Mouse (Mus musculus) gastrocnemius, postnatal 25 days (tissue): Measurements from ENCODE around the gene Epsti1. TPM values are rescaled to one million over a fixed set of nuclear protein-coding genes. Genes with fewer than 3 reads are reported as not detected.
A peak's percentile ranks its signal among the peaks of the same experiment; 100 is the strongest.

Source experiments
- DNase-seq: peaks from one replicate; pipeline ENCODE4 v3.0.0; 2022
- total RNA-seq, 2 experiments: library from RNA; stranded (reverse); gene quantifications; 1 replicate in 1 of 2; 2 replicates in 1 of 2; pipeline ENCODE4 v1.2.3; 2021

Epsti1 gene
- total RNA-seq, 2 experiments from 2014 or later = 0.24 to 0.38 TPM

DNA sequence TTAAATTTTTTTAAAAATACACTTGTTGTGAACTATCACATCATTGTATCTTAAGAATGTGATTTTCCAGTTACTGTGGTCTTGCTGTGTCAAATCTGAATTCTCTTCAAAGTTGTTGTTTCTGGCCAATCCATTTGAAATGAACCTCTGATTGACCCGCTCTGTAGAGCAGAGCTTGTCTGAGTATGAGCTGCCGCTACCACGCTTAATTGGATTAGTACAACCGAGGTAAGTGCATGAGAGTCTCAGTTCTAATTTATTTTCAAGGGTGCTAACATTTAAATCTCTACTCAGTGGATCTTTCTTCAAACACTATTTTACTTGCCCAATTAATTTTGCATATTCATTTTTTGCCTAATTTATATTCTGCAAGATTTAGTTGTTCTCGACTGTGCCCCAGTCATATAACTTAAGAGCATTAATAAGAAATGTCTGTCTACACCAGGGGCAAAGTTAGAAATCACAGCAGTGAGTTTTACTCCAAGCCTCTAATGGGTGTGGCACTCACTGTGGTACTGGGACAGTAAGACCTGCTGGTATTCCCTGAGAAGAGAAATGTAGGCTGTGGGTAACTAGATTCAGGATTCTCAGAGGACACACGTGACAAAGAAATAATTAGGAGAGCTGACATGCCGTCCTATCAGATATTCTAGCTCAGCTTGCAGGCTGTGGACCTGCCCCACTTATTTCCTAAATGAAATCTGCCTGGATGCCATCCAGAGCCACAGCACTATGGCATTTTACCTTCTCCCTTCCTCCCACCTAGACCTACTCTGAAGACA is 111.7 kb downstream of the Epsti1 start:
- no peak for DNase-seq

DNA sequence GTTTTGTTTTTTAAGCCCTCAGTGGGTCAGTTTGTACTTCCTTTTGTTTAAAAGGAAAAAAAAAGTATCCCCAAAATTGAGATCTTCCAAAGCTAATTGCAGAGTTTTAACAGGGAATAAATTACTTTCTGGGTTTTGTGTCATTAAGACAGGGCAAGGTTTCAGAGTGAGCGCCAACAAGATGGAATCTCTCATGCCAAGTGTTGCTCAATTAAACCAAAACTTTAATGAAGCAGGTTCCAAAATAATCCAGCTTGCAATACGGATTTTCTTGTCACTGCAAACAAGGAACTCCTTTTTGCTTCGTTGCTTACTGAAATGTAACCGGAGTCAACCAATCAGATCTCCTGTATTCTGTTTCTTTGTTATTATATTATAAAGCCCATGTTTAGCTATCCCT is 112.4 kb downstream of the Epsti1 start:
- DNase-seq = no peak

DNA sequence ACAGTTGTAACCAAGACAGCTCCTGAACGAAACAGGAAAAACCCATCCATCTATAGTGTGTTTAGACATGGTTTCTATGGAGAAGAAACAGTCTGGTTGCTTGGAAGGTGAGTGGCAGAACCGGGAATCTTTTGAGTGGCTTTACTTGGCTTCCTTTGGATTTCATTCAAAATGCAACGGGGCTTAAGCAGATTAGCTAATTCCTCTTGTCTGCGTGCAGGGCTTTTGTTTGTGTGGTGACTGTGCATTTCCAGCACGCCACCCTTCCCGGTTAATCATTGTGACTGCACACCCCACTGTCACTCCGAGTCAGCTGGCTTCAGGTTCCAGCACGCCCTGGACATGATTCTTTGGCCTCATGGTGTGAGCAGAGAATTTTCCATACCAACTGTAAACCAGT is 115.9 kb downstream of the Epsti1 start:
- no peak for DNase-seq

DNA sequence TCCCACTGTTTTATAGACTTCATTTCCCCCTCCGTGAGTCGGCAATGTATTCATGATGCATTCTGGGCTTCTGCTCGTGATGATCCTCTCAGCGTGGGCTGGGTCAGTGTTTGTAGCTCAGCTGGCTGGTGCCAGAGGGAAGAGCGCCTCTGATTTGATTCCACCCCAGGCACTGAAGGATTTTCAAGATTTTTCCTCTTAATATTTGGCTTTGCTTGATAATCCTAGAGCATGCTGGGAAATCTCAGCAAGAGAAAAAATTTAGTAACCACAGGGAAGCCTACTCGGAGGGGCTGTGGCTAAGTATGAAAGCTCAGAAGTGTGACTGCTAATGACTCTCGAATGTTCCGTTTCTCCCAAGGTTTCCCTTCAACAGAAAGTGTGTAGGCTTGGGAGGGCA is 134.8 kb downstream of the Epsti1 start:
- no peak for DNase-seq

DNA sequence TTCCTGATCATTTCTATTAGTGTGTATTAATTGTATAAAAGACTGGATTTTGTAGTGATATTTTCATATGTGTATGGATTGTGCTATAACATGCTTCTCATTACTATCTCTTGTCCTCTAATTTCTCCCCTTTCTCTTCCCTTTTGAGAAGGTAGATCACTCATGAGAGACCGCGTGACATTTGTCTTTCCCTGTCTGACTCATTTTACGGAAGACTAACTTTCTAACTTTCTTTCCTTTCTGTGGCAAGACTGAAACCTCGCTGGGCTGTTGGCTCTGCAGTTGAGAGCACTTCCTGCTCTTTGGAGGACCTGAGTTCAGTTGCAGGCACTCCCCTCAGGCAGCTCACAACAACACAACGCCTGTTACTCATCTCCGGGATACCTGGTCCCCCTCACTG is 136.6 kb downstream of the Epsti1 start:
- DNase-seq = no peak

DNA sequence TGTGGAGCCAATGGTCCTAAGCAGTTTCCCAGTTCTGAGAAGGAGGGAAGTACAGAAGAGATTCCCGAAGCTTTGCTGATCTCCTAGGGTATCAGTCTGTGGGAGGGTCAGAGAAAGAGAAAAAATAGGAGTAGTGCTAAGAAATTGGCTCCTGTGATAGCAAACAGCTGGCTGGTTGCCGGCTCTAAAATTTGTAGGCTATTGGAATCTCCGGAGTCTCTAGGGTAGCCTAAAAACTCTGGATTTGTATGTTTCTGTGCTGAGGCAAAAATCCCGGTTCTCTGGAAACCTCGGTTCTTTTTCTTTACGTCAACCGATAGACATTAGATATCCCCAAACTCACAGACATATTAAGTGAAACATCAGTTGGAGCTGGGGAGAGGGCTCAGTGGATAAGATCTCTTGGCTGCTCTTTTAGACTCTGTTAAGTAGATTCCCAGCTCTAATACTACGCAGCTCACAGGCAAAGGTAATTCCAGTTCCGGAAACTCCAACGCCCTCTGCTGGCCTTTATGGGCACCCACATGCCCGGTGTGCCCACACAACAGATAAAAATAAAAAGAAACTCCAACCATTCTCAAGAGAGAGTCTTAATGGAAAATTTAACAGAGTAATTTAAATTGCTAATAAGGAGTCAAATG is 138.0 kb downstream of the Epsti1 start:
- DNase-seq = peak; percentile 8

DNA sequence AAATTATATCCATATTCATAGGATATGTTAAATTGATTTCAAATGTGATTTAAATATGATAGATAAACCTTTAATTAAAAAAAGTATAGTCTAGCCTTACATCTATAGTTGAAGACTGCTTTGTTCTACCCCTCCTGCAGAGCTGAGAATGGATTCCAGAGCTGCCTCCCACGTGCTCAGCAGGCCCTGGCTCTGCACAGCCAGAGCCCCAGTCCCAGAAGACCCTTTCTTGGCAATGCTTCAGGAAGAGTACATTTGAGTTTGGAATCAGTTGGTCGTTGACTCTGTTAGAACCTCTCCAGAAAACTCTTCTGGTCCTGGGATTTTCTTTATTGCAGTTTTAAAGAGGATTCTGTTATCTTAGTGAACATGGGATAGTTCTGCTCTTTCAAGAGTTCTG is 139.0 kb downstream of the Epsti1 start:
- DNase-seq = no peak

DNA sequence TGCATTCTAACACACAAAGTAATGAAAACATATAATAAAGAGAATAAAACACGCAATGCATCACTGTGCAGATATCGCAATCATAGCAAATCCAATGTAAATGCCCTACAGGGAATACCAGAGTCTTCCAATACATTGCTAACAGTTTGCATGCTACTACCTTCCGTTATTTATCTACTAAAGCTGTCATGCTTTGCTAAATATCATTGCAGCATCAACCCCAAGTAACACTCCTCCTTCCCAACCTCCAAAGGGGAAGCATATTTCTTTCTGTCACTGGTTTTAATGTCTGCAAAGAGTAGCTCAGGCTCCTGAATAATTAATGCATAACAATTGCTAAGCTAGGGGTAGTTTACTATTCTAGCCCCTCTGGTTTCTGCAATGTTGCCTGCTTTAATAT is 144.2 kb downstream of the Epsti1 start:
- no peak for DNase-seq

DNA sequence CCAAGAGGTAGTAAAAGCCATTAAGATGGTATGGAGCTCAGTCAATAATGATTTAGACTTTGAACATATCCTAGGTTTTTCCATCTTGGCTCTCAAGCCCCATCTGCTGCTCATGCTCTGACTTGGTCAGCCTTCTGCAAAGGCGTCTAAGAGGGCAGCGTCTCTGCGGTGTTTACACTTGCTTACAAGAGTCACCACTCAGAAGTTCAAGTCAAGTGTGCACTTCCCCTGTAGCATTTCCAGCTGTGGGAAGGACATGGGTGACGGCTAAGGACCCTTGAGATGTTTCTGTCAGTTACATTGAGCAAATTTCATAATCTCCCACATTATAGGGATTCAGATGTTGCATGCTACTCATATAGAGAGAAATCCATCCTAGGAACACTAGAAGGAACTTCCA is 144.6 kb downstream of the Epsti1 start:
- no peak for DNase-seq

Other genes with a start within 250 kb of the Epsti1 start
- 100 to 1,000 TPM; 120 to 124 TPM for gene Dnajc15, start 29.1 kb upstream of the Epsti1 start, total RNA-seq
- not detected for gene Fam216b, start 184.8 kb downstream of the Epsti1 start, total RNA-seq